Mouse (Mus musculus) intestine, postnatal 0 days (tissue): ENCODE measurements around the gene Hira. TPM values are rescaled to one million over a fixed set of nuclear protein-coding genes. Genes with fewer than 3 reads are reported as not detected.

Experiments used
- ATAC-seq: fragments of 200-750 bp; cut with Nextera tagmentation; 2 replicates; pipeline ENCODE4 v1.8.0; 2017; ENCODE audit warnings: mild to moderate bottlenecking, moderate TSS enrichment, moderate library complexity
- H3K27ac ChIP-seq: fragments of 300-500 bp; sonication (generic); 2 replicates; pipeline ENCODE4 v1.5.1; 2014; ENCODE audit warnings: mild to moderate bottlenecking, low read depth, low read length, moderate library complexity
- H3K27me3 ChIP-seq: fragments of 300-500 bp; sonication (generic); replicated peaks from 2 replicates; pipeline ENCODE4 v1.6.1; 2014; ENCODE audit warnings: low read length, mixed read lengths; ENCODE audit not compliant: control insufficient read depth, insufficient read depth
- H3K36me3 ChIP-seq: fragments of 300-500 bp; sonication (generic); 2 replicates; pipeline ENCODE4 v1.6.1; 2014; ENCODE audit warnings: mild to moderate bottlenecking, moderate library complexity; ENCODE audit not compliant: control insufficient read depth, insufficient read depth
- H3K4me1 ChIP-seq: fragments of 300-500 bp; sonication (generic); replicated peaks from 2 replicates; pipeline ENCODE4 v1.6.1; 2014; ENCODE audit warnings: antibody characterized with exemption, low read length, mixed read lengths; ENCODE audit not compliant: control insufficient read depth, insufficient read depth
- H3K4me2 ChIP-seq: fragments of 300-500 bp; sonication (generic); replicated peaks from 2 replicates; pipeline ENCODE4 v1.6.1; 2014; ENCODE audit warnings: low read depth, mild to moderate bottlenecking, moderate library complexity
- H3K4me3 ChIP-seq: fragments of 300-500 bp; sonication (generic); 2 replicates; pipeline ENCODE4 v1.5.1; 2014; ENCODE audit warnings: low read depth, low read length
- H3K9ac ChIP-seq: fragments of 300-500 bp; sonication (generic); 2 replicates; pipeline ENCODE4 v1.6.1; 2014; ENCODE audit warnings: mild to moderate bottlenecking, low read depth, low read length
- H3K9me3 ChIP-seq: fragments of 300-500 bp; sonication (generic); 2 replicates; pipeline ENCODE4 v1.6.1; 2016; ENCODE audit warnings: mixed run types; ENCODE audit not compliant: control insufficient read depth
- CTCF ChIP-seq: sonication (generic); IDR thresholded peaks from 2 replicates; pipeline ENCODE4 v1.5.1; 2016; ENCODE audit warnings: low read depth, mild to moderate bottlenecking, control low read depth, antibody characterized with exemption, moderate library complexity
- WGBS: fragments of 180-500 bp; shearing (Covaris S2); extraction: QIAGEN DNeasy Blood & Tissue Kit; methylation state at CpG from one replicate; pipeline ENCODE4 v1.1.7; 2014; 5-methylcytosine and 5-hydroxymethylcytosine counted together
- polyA plus RNA-seq: library from polyadenylated mRNA; unstranded; fragments of >200 nt; fragmentation: Nextera tagmentation; extraction: Ambion mirVana; gene quantifications from 2 replicates; pipeline ENCODE4 v1.2.1, GENCODE M21; 2015

The Hira gene
- polyA plus RNA-seq, 1 experiment from 2014 or later: 6.9 TPM

- no peak for ATAC-seq
Observed at GRCm38 (mm10) chr16:19013550-19013949, 136.7 kb downstream of the Hira start.

DNA sequence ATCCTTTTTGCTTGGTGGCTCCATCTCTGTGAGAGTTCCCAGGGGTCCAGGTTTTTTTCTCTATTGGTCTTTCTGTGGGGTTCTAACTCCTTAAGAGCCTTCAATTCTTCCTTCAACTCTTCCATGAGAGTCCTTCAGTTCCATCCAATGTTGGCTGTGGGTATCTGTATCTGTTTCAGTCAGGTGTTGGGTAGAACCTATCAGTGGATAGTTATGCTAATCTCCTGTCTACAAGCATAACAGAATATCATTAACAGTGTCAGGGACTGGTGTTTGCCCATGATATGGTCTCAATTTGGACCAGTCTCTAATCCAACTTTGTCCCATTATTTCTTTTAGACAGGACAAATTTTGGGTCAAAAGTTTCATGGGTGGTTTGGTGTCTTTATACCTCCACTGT lies 137.8 kb downstream of the Hira start:
- Histone ChIP-seq H3K4me1 (no peaks in the 10 kb centered on the region), H3K4me3 (no peak overlapping the region), H3K27me3 (no peaks in the 10 kb centered on the region), H3K36me3 (no peaks in the 10 kb centered on the region), H3K9ac (no peak overlapping the region), H3K27ac (no peak overlapping the region), H3K4me2 (no peak overlapping the region), H3K9me3 (no peaks in the 10 kb centered on the region)
- ATAC-seq: no peak
- TF ChIP-seq CTCF: no peak

More at GRCm38 (mm10) chr16:19013550-19013949, 136.7 kb downstream of the Hira start:
- H3K27me3 ChIP-seq: no peaks in the 10 kb centered on the region
- no peak overlapping the region for H3K27ac ChIP-seq
- H3K9me3 ChIP-seq: no peaks in the 10 kb centered on the region
- H3K4me3 ChIP-seq: no peak overlapping the region
- H3K9ac ChIP-seq: no peak overlapping the region
- 80% methylated on average over 1 of the region's 1 CpGs for WGBS
- no peak for TF ChIP-seq CTCF
- no peaks in the 10 kb centered on the region for H3K4me1 ChIP-seq
- H3K36me3 ChIP-seq: no peaks in the 10 kb centered on the region
- no peak overlapping the region for H3K4me2 ChIP-seq

Other genes with a start within 250 kb of the Hira start
- gene Sept5, start 247.1 kb upstream of the Hira start, polyA plus RNA-seq: 24.7 and 25.4 TPM in 2 replicates
- 23.1 and 25.3 TPM in 2 replicates for gene Cldn5, start 100.2 kb upstream of the Hira start, polyA plus RNA-seq
- gene Ufd1, start 65.3 kb upstream of the Hira start, polyA plus RNA-seq: 50.1 and 52.3 TPM in 2 replicates
- gene Cdc45, start 65.0 kb upstream of the Hira start, polyA plus RNA-seq: 8.9 and 9.3 TPM in 2 replicates
- gene 2510002D24Rik, start 40.5 kb upstream of the Hira start, polyA plus RNA-seq: 18.3 and 25.8 TPM in 2 replicates
- not detected in 2 replicates for gene Gm28539, start 40.5 kb upstream of the Hira start, polyA plus RNA-seq
- 74.1 and 77.8 TPM in 2 replicates for gene Mrpl40, start 175 bp upstream of the Hira start, polyA plus RNA-seq